8 mouse cellular contexts compared by ENCODE assay signal in the genomic region with DNA sequence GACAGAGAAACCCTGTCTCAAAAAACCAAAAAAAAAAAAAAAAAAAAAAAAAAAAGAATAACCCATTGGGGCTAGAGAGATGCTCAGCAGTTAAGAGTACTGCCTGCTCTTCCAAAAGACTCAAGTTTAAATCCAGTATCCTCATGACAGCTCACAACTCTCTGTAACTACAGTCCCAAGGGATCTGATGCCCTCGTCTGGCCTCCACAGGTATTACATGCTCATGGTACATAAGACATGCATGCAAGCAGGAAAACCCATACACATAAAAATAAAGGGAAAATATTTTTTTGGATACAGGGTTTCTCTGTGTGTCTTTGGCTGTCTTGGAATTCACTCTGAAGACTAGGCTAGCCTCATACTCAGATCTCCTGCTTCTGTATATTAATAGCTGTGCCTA.
DNase-seq lines count a peak whose midpoint lies in the region; ATAC-seq lines count a peak whose summit lies in the region.

No protein-coding gene starts in this region.

- H3K27ac ChIP-seq in forebrain, embryonic 11.5 days (ENCODE audit: low read depth, low read length), result no peak overlapping the region
- no peak overlapping the region for H3K27ac ChIP-seq in forebrain, embryonic 15.5 days (replicated peaks)
- no peak overlapping the region for H3K27ac ChIP-seq in midbrain, embryonic 14.5 days (replicated peaks; ENCODE audit: low read depth, low read length)
- no peak overlapping the region for H3K27ac ChIP-seq in midbrain, embryonic 13.5 days

- WGBS in forebrain, embryonic 11.5 days, result 10% methylated on average over 1 of the region's 1 CpGs
- WGBS in forebrain, embryonic 15.5 days, result 4% methylated on average over 1 of the region's 1 CpGs
- 5% methylated on average over 1 of the region's 1 CpGs for WGBS in midbrain, embryonic 14.5 days
- 8% methylated on average over 1 of the region's 1 CpGs for WGBS in midbrain, embryonic 13.5 days

- ATAC-seq in forebrain, embryonic 11.5 days (replicated peaks; ENCODE audit: low FRiP score), result no peak
- ATAC-seq in forebrain, embryonic 15.5 days (replicated peaks), result no peak
- no peak for ATAC-seq in midbrain, embryonic 14.5 days (ENCODE audit: low FRiP score, low TSS enrichment)
- no peak for ATAC-seq in midbrain, embryonic 13.5 days
- peak; percentile 53 for ATAC-seq in megakaryocyte progenitor cell, adult 5-6 weeks (replicated peaks; ENCODE audit: poor library complexity)

- DNase-seq in forebrain, embryonic 11.5 days (ENCODE audit: low spot score), result peak; percentile 67
- DNase-seq in midbrain, embryonic 14.5 days, result peak; percentile 66
- DNase-seq in c-Kit-positive CD71-positive TER-119-negative erythroid progenitor cells, embryonic 14.5 days (ENCODE audit: low read depth), result peak; percentile 36
- peak; percentile 79 for DNase-seq in kidney, postnatal 10 days
- peak; percentile 76 for DNase-seq in thymus, postnatal 25 days

- H3K9me3 ChIP-seq in forebrain, embryonic 11.5 days (ENCODE audit: control insufficient read depth, low read length), result no peaks in the 10 kb centered on the region
- H3K9me3 ChIP-seq in forebrain, embryonic 15.5 days, result no peaks in the 10 kb centered on the region
- H3K9me3 ChIP-seq in midbrain, embryonic 14.5 days (ENCODE audit: control insufficient read depth, low read length), result no peaks in the 10 kb centered on the region
- H3K9me3 ChIP-seq in midbrain, embryonic 13.5 days, result no peaks in the 10 kb centered on the region

- H3K36me3 ChIP-seq in forebrain, embryonic 11.5 days (ENCODE audit: control insufficient read depth, insufficient read depth, low read length), result no peaks in the 10 kb centered on the region
- no peaks in the 10 kb centered on the region for H3K36me3 ChIP-seq in forebrain, embryonic 15.5 days
- H3K36me3 ChIP-seq in midbrain, embryonic 14.5 days (ENCODE audit: control insufficient read depth, insufficient read depth, low read length), result no peaks in the 10 kb centered on the region
- H3K36me3 ChIP-seq in midbrain, embryonic 13.5 days, result no peaks in the 10 kb centered on the region

- no peak overlapping the region for H3K9ac ChIP-seq in forebrain, embryonic 11.5 days (ENCODE audit: low read length)
- H3K9ac ChIP-seq in forebrain, embryonic 15.5 days (replicated peaks), result no peak overlapping the region
- no peak overlapping the region for H3K9ac ChIP-seq in midbrain, embryonic 14.5 days (replicated peaks; ENCODE audit: low read length)
- no peak overlapping the region for H3K9ac ChIP-seq in midbrain, embryonic 13.5 days (replicated peaks)

- H3K27me3 ChIP-seq in forebrain, embryonic 11.5 days (ENCODE audit: control insufficient read depth, insufficient read depth, low read length), result no peaks in the 10 kb centered on the region
- H3K27me3 ChIP-seq in forebrain, embryonic 15.5 days, result no peaks in the 10 kb centered on the region
- H3K27me3 ChIP-seq in midbrain, embryonic 14.5 days (ENCODE audit: control insufficient read depth, insufficient read depth, low read length), result no peaks in the 10 kb centered on the region
- no peaks in the 10 kb centered on the region for H3K27me3 ChIP-seq in midbrain, embryonic 13.5 days

- no peak overlapping the region for H3K4me3 ChIP-seq in forebrain, embryonic 11.5 days (ENCODE audit: low read depth, low read length)
- H3K4me3 ChIP-seq in forebrain, embryonic 15.5 days, result no peak overlapping the region
- H3K4me3 ChIP-seq in midbrain, embryonic 14.5 days (replicated peaks; ENCODE audit: low read depth, low read length), result no peak overlapping the region
- no peak overlapping the region for H3K4me3 ChIP-seq in midbrain, embryonic 13.5 days (replicated peaks)

- H3K4me2 ChIP-seq in forebrain, embryonic 11.5 days (ENCODE audit: low read depth, low read length, severe bottlenecking), result no peak overlapping the region
- H3K4me2 ChIP-seq in forebrain, embryonic 15.5 days (replicated peaks), result no peak overlapping the region
- no peak overlapping the region for H3K4me2 ChIP-seq in midbrain, embryonic 14.5 days (ENCODE audit: low read length)
- no peak overlapping the region for H3K4me2 ChIP-seq in midbrain, embryonic 13.5 days (replicated peaks)

- H3K4me1 ChIP-seq in forebrain, embryonic 11.5 days (replicated peaks; ENCODE audit: control insufficient read depth, insufficient read depth, low read length), result no peaks in the 10 kb centered on the region
- no peaks in the 10 kb centered on the region for H3K4me1 ChIP-seq in forebrain, embryonic 15.5 days
- no peaks in the 10 kb centered on the region for H3K4me1 ChIP-seq in midbrain, embryonic 14.5 days (ENCODE audit: control insufficient read depth, insufficient read depth, low read length)
- no peaks in the 10 kb centered on the region for H3K4me1 ChIP-seq in midbrain, embryonic 13.5 days (replicated peaks)
